9 mouse cellular contexts compared by ENCODE assay signal in genomic region chr13:119791580-119792135, GRCm38 (mm10). TPM values are rescaled to one million over a fixed set of nuclear protein-coding genes. Genes with fewer than 3 reads are reported as not detected.
DNase-seq lines count a peak whose midpoint lies in the region; ATAC-seq lines count a peak whose summit lies in the region.
"Had no signal": no experiment of that assay in that cellular context is flagged by ENCODE, and none has a peak within 500 bp of the region (broad histone marks: within the 10 kb centered on the region; RNA-seq: fewer than 3 reads in every experiment).

No protein-coding gene starts in this region.

- DNase-seq in adrenal gland, adult 2 months, result peak; percentile 19
- DNase-seq in adrenal gland, postnatal 25 days, result no peak
- peak; percentile 3 for DNase-seq in NIH3T3 (ENCODE audit: low read depth)
- DNase-seq in kidney, postnatal 25 days, result peak; percentile 10 to 50
- peak; percentile 24 for DNase-seq in neural tube, embryonic 11.5 days (ENCODE audit: low spot score)
- DNase-seq in ovary, postnatal 14 days (ENCODE audit: low spot score), result no peak
- DNase-seq in layer of hippocampus, adult 9-11 months, result no peak

- H3K27ac ChIP-seq in heart, embryonic 12.5 days (ENCODE audit: poor library complexity, severe bottlenecking), result peak overlapping the region; percentile 97
- H3K27ac ChIP-seq in neural tube, embryonic 11.5 days (ENCODE audit: low read depth, low read length), result peak overlapping the region; percentile 69

- no peaks in the 10 kb centered on the region for H3K9me3 ChIP-seq in heart, embryonic 12.5 days (replicated peaks)
- H3K9me3 ChIP-seq in neural tube, embryonic 11.5 days (ENCODE audit: control insufficient read depth, low read length), result no peaks in the 10 kb centered on the region

- H3K36me3 ChIP-seq in heart, embryonic 12.5 days, result peaks cover 16% of the 10 kb centered on the region
- H3K36me3 ChIP-seq in neural tube, embryonic 11.5 days (ENCODE audit: control insufficient read depth, insufficient read depth, low read length), result peaks cover 3% of the 10 kb centered on the region

- peak overlapping the region; percentile 93 for H3K4me2 ChIP-seq in heart, embryonic 12.5 days
- peak overlapping the region; percentile 78 for H3K4me2 ChIP-seq in neural tube, embryonic 11.5 days (ENCODE audit: low read depth)

- H3K27me3 ChIP-seq in heart, embryonic 12.5 days (replicated peaks), result no peaks in the 10 kb centered on the region
- no peaks in the 10 kb centered on the region for H3K27me3 ChIP-seq in neural tube, embryonic 11.5 days (ENCODE audit: control insufficient read depth, insufficient read depth, low read length)

- H3K4me3 ChIP-seq in heart, embryonic 12.5 days, result peak overlapping the region; percentile 97
- H3K4me3 ChIP-seq in neural tube, embryonic 11.5 days (ENCODE audit: low read depth, low read length), result peak overlapping the region; percentile 57

- WGBS in heart, embryonic 12.5 days, result 4% methylated on average over 16 of the region's 18 CpGs
- WGBS in neural tube, embryonic 11.5 days, result 4% methylated on average over 18 of the region's 18 CpGs

- no peak for ATAC-seq in heart, embryonic 12.5 days (ENCODE audit: insufficient number of reproducible peaks, low FRiP score)
- ATAC-seq in neural tube, embryonic 11.5 days (ENCODE audit: insufficient read depth, low FRiP score, low TSS enrichment), result 0 out of 2 replicates have a peak, but pooled peaks have one; percentile 7

- peak overlapping the region; percentile 98 for H3K9ac ChIP-seq in heart, embryonic 12.5 days
- peak overlapping the region; percentile 74 for H3K9ac ChIP-seq in neural tube, embryonic 11.5 days (ENCODE audit: low read length)

- H3K4me1 ChIP-seq in heart, embryonic 12.5 days (replicated peaks), result peaks cover 15% of the 10 kb centered on the region
- H3K4me1 ChIP-seq in neural tube, embryonic 11.5 days (ENCODE audit: control insufficient read depth, insufficient read depth, low read length), result peaks cover 8% of the 10 kb centered on the region; the same call in 1 of the 2 replicates

RNA-seq across cellular contexts. Expression of gene Zfp131, which starts 1.0 kb away (rescaled TPM):
- total RNA-seq in adrenal gland, adult 2 months (2021), result 10 to 100 TPM; 30.3 to 39.3 TPM
- 24.7 and 27.3 TPM in 2 replicates for polyA plus RNA-seq in adrenal gland, adult 2 months (2012; rRNA removed)
- 32.4 and 37.4 TPM in 2 replicates for total RNA-seq in adrenal gland, postnatal 25 days (2021)
- polyA plus RNA-seq in heart, embryonic 12.5 days (2016; fragmentation: Nextera tagmentation; extraction: Ambion mirVana), result 27.6 and 31.0 TPM in 2 replicates
- polyA plus RNA-seq in neural tube, embryonic 11.5 days (2014; fragmentation: Nextera tagmentation; extraction: Ambion mirVana), result 40.6 and 42.4 TPM in 2 replicates

RNA-seq across cellular contexts. Expression of gene Nim1k, which starts 36.0 kb away (rescaled TPM):
- 1 to 10 TPM; 1.8 to 2.4 TPM for total RNA-seq in adrenal gland, adult 2 months (2021)
- 2.1 and 2.7 TPM in 2 replicates for polyA plus RNA-seq in adrenal gland, adult 2 months (2012; rRNA removed)
- total RNA-seq in adrenal gland, postnatal 25 days (2021), result 2.6 and 3.6 TPM in 2 replicates
- polyA plus RNA-seq in heart, embryonic 12.5 days (2016; fragmentation: Nextera tagmentation; extraction: Ambion mirVana), result 0.47 and 0.85 TPM in 2 replicates
- polyA plus RNA-seq in neural tube, embryonic 11.5 days (2014; fragmentation: Nextera tagmentation; extraction: Ambion mirVana), result 1.3 and 1.7 TPM in 2 replicates

RNA-seq across cellular contexts. Expression of gene AF067063, which starts 38.4 kb away (rescaled TPM):
- total RNA-seq in adrenal gland, adult 2 months (2021), result not detected
- not detected in 2 replicates for polyA plus RNA-seq in adrenal gland, adult 2 months (2012; rRNA removed)
- not detected in 2 replicates for total RNA-seq in adrenal gland, postnatal 25 days (2021)
- not detected in 2 replicates for polyA plus RNA-seq in heart, embryonic 12.5 days (2016; fragmentation: Nextera tagmentation; extraction: Ambion mirVana)
- not detected in 2 replicates for polyA plus RNA-seq in neural tube, embryonic 11.5 days (2014; fragmentation: Nextera tagmentation; extraction: Ambion mirVana)
- total RNA-seq: heart, postnatal 36 days had no signal

RNA-seq across cellular contexts. Expression of gene D13Ertd608e, which starts 44.1 kb away (rescaled TPM):
- total RNA-seq in adrenal gland, adult 2 months (2021), result not detected
- not detected in 2 replicates for polyA plus RNA-seq in adrenal gland, adult 2 months (2012; rRNA removed)
- not detected in 2 replicates for total RNA-seq in adrenal gland, postnatal 25 days (2021)
- polyA plus RNA-seq in heart, embryonic 12.5 days (2016; fragmentation: Nextera tagmentation; extraction: Ambion mirVana), result not detected in 2 replicates
- not detected in 2 replicates for polyA plus RNA-seq in neural tube, embryonic 11.5 days (2014; fragmentation: Nextera tagmentation; extraction: Ambion mirVana)
- total RNA-seq: heart, postnatal 36 days had no signal

Comparison
In these comparisons a context has a peak if more than half of its experiments do, and no peak if none do; other contexts are left out.
1. DNase-seq: peak in adrenal gland, adult 2 months (single experiment), NIH3T3 (single experiment), kidney, postnatal 25 days (2 of 2) and neural tube, embryonic 11.5 days (single experiment); none in adrenal gland, postnatal 25 days (single experiment), ovary, postnatal 14 days (single experiment) and layer of hippocampus, adult 9-11 months (single experiment).